Mouse (Mus musculus) retina, adult 2 months (tissue): ENCODE measurements around the gene Cel.
"Not testable (repeated sequence)": the region's sequence is repeated elsewhere in the genome, so short reads cannot be mapped to it uniquely, and the experiment has no call there.

Experiments
- DNase-seq: peaks from one replicate; pipeline ENCODE4 v3.0.0-alpha.2; 2012; ENCODE audit warnings: low read depth, low spot score

Gene Cel

DNA sequence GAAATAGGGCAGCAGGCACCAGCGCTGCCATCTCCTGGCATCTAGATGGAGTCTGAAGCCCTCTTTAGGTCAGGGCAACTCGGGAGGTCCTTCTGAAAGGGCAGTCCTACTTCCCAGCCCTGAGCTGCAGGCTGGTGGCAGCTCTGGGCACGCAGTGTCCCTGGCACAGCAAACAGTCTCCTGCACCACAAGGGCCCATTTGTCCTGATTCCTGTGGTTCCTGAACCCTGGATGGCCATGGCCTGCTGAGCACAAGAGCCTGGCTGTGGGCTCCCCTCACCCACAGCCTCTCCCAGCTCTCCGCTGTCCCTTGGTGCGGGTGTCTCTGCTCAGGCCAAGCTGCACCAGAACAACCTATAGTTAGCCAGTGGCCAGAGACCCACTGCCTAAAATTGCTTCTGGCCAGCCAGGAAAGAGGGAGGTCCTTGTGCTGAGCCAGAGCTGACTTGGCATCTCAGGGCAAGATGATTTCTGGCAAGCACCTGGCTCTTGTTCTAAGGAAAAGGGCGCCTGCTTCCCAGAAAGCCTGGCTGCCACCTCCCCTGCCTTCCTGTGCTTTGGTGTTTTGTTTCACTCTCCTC lies 41.5 kb downstream of the Cel start:
- no peak for DNase-seq

DNA sequence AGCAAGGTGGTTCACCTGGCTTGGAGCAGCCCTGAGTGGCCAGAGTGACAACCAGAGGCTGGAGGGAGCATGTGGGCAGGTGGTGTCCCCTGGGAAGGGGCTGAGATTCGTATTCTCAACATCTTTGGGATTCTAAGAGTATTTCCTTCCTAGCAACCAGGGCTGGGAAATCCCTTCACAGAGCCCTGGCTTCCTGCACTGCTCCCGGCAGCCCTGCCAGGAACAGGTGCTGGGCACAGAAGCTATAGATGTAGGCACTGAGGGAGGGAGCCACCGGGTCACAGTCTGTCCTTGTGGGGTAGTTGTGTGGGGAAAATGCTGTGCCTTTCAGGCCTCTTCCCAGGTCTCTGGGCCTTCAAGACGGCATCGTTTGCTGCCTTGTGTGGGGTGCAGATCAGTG lies 42.6 kb downstream of the Cel start:
- no peak for DNase-seq

DNA sequence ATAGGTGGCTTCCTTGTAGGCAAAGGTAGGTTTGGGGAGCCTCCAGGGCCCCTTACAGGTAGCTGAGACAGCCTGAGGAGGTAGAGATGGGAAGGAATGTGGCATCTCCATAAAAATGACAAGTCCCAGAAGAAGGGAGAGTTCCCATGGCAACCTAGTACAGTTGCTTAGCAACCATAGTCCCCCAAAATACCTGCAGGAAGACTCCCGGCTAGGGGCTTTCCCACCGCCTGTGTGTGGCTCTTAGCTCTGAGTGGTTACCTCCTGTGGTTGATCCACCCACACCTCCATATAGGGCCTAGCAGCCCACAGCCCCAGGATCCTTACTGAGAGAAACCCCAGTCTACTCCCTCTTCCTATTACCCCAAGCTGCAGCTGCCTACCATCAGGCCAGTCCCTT lies 45.0 kb downstream of the Cel start:
- no peak for DNase-seq

- no peak for DNase-seq
Measured at GRCm38 (mm10) chr2:28517206-28517909, 45.8 kb downstream of the Cel start.

DNA sequence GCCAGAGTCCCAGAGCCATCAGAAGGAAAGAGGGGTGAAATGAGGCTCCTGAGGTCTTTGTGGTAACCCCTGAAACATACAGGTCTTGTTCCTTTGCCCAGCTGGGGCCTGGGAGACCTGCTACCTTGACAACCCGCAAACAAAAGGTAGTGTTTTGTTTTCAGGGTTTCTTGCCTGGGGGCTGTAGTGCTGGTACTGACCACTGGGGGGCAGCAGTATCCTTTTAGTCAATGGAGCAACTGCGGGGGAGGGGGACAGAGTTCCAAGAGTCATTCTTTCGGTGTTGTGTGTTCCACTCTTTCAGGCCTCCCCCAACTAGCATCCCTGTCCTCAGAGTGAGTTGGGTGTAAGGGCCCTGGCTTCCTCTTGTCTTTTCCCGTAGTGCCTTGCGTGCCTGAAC lies 48.7 kb downstream of the Cel start:
- no peak for DNase-seq

DNA sequence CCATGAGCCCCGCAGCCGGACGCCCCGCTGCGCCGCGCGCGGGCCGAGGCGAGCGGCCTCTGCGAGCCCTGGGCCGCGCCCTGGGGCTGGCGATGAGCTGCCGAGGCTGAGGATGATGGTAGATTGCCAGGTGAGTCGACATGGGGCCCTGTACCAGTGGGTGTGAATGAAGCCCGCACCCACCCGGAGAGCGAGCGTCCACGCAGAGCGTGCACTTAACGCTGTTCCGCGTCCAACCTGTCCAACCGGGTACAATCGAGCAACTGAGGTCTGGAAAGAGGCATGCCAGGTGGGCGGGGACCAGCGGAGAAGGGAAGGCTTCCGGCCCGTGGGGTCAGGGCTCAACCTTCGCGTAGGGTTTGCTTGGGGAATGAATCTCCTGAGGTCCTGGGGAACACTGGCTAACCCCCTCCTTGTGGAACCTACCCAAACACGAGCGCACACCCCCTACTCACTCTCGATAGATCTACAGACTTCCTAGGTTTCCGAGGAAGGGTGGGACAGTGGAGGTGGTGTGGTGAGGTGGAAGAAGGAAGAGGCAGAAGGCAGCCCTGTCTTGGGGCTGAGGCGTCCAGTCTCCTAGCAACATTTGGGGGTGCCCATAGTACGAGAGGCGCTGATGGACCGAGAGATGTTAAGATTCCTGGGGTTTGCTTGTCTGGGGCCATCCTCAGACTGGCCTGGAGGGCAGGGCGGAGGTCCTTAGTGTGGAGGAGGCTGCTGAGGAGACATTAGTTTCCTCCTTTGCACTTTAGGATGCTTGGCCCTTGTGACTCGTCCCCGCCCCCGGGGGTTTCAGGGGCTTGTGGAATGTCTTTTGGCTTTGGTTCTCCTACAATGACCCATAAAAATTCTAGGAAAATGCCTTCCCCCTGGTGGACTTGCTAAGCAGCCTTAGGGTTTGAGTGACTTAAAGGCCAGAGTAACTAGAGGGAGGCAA lies 49.5 kb downstream of the Cel start:
- no peak for DNase-seq

DNA sequence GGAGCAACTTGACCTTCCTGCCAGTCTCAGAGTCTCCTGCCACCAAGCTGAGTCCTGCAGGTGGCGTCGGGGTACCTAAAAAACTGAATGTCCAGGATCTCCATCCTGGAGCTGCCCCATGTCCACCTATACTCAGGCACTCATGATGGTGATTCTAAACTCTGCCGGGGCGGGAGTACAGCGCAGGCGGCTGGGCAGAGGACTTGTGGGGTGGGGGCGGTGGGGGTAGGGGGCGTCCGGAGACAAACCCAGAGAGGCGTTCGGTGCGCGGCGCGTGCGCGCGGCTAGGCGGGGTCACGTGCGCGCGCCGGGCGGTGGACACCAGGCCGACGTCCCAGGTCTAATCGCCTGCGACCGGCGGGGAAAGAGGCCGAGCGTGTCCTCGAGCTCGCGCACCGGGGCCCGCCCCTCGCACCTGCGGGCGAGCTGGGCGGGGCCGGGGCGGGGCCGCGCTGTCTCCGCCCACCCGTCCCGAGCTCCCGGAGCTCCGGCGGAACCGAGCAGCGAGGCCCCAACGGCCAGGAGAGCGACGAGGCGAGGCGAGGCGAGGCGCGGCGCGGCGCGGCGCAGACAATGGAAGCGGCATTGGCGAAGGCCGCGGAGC lies 50.3 kb downstream of the Cel start, which contains the start of gene Ralgds:
Gene Ralgds, plus strand, starts transcription at position 328 of the 604 bp plus-strand sequence.
- DNase-seq, result peak; percentile 67

DNA sequence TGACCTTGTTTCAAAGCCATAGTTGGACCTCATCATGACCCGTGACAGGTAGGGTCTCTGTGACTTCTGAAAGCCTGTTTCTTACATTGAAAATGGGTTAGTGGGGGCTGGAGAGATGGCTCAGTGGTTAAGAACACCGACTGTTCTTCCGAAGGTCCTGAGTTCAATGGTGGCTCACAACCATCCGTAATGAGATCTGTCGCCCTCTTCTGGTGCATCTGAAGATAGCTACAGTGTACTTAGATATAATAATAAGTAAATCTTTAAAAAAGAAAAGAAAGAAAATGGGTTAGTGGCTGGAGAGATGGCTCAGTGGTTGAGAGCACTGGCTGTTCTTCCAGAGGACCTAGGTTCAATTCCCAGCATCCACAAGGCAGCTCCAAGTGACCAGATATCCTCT lies 51.6 kb downstream of the Cel start:
- DNase-seq, result not testable (repeated sequence)

DNA sequence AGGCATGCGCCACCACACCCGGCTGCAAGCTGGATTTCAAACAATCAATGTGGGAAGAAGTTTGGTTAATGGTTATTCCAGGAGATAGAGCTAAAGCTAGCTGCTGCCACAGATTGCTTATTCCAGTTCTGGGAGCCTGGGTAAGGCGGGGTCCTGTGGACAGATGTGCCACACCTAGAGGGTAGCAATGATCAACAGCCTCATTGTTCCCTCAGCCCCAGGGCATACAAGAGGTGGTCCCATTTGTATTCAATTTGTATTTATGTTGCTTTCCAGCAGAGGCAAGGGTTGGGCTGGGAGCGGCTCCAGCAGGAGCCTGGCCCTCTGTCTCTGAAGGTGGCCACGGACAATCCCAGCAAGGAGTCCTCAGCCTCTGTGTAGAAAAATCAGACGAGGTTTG lies 56.9 kb downstream of the Cel start:
- DNase-seq, result no peak

DNA sequence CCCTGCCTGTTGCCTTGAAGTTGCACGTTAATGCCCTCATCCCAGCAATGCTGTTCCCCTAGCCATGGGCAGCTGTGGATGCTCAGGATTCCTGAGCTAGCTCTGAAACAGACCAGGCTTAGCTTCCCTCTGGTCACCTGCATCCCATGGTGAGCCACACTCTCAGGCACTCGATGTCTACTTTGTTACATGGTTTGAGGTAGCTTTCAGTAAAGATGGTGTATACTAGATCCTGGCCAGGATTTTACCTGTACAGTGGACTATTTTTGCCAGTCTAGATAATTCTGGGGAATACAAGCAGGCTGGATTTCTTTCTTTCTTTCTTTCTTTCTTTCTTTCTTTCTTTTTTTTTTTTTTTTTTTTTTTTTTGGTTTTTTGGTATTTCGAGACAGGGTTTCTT lies 57.4 kb downstream of the Cel start, which contains the start of gene Gm10134:
Gene Gm10134, plus strand, starts transcription at position 301 of the 400 bp plus-strand sequence.
- DNase-seq, result no peak
